Mouse (Mus musculus): ENCODE results near the gene Kirrel3. TPM values are rescaled to one million over a fixed set of nuclear protein-coding genes. Genes with fewer than 3 reads are reported as not detected.

The Kirrel3 gene
- polyA plus RNA-seq, 1 experiment from 2014 or later: 1.8 TPM

DNA sequence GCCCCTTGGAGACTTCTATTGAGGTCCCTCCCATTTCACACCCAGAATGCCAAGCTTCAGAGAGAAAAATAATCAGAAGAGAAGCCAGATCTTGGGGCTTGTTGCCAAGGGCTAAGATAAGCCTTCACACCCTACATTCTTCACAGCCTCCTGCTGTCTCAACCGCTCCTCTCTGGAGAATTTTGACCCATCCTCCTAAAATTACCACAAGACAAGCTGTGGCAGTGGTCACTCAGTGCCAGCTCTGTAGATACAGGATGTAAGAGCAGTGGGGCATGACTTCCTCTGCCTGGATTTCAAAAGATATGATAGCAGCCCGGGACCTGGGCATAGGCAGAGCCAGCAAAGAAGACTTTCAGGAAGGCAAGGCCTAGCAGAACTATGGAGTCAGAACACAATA is 575.8 kb downstream of the Kirrel3 start:
- H3K4me1 ChIP-seq: peaks cover 10% of the 10 kb centered on the region
- H3K9me3 ChIP-seq: no peaks in the 10 kb centered on the region
- no peak overlapping the region for H3K27ac ChIP-seq
- H3K4me2 ChIP-seq: no peak overlapping the region
- WGBS: 60% methylated on average over 2 of the region's 2 CpGs
- H3K36me3 ChIP-seq: no peaks in the 10 kb centered on the region
- no peak overlapping the region for H3K4me3 ChIP-seq
- no peaks in the 10 kb centered on the region for H3K27me3 ChIP-seq
- H3K9ac ChIP-seq: no peak overlapping the region
- ATAC-seq (ENCODE audit: borderline replicate concordance, extremely low read depth, low FRiP score, low TSS enrichment): no peak

Data from lung, embryonic 15.5 days (tissue).